Mouse (Mus musculus) cerebellum, postnatal 4 days (tissue): Measurements from ENCODE around the gene Pxmp4.

Source experiments
- DNase-seq, 2 experiments: peaks; one replicate each; pipeline ENCODE4 v3.0.0; 2022; ENCODE audit warnings: low spot score in 2 of 2, mixed read lengths in 1 of 2

Pxmp4 gene

GRCm38 (mm10) chr2:154603638-154604153, at the start of gene Pxmp4:
TSS of gene Pxmp4 (minus strand) at chr2:154603708.
- peak; percentile 99 to 100 for DNase-seq

DNA sequence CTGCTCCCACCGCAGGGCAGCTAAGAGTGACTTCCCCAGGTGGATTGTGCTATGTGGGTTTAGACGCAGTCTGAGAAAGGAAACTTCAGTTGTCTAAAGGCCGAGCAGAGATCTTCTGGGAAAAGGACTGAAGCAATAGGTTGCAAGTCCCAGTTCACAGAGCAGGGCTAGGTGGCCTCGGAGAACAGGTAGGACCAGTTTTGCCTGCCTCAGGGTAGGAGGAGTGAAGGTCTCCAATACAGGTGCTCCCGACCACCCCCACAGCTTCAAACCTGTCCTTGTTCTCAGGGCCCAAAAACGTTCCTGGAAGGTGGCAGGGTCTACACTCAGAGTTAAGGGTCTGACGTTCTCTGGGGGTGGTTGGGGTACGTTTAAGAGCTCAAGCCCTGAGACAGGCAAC, 47.9 kb upstream of the Pxmp4 start, which contains the start of gene Chmp4b:
Chmp4b (plus strand) TSS at position 343 of the 400 bp plus-strand sequence.
- no peak for DNase-seq

DNA sequence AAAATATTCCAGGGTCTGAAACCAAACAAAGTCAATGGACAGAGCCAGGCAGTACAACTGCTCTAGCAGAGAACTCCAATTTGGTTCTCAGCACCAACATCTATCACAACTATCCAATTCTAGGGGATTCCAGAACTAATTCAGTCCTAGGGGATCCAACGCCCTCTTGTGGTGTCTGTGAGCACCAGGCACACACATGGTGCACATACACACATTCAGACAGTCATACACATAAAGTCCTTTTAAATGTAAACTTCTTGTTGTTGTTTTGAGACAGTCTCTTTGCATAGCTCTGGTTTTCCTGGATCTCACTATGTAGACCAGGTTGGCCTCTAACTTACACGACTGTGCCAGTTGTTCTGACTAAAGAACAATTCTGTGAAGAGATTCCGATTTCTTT, 46.9 kb upstream of the Pxmp4 start:
- no peak for DNase-seq

DNA sequence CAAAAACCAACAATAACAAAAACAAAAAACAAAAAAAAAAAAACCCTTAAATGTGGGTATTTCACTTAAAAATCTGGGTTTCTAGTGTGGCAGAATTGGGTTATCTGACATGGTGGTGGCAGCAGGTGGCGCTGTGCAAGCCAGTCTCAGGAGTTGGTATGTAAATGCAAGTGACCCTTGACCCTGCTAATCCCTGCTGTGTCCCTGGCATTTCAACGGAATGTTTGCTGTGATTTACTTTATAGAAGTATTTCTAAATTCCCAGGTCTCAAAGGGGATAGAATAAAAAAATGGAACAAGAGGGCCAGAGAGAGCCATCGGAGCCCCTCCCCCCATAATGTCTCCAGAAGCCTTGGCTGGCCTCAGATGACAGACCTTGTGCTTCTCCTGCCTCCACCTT, 44.6 kb upstream of the Pxmp4 start:
- peak in 1 of 2 experiments; percentile 26 for DNase-seq

DNA sequence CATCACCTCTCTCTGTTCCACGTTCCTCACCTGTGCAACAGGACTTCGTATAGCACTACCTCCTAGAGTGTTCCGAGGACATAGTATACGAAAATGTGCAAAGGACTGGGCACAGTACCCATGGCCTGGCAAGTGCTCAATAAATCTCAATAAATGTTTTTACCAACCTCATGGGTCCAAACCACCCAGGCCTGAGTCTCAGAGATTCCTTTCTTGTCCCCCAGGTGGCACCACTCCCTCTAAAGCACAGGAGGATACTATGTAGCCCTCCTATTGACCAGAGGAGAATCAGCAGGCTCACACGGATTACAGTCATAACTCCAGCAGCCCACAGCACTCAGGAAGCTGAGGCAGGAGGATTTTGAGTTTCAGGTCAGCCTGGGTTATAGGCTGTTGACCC, 43.1 kb upstream of the Pxmp4 start:
- DNase-seq: peak in 1 of 2 experiments; percentile 25

- no peak for DNase-seq
These were observed 39.3 kb upstream of the Pxmp4 start for GRCm38 (mm10) chr2:154642712-154643385.

DNA sequence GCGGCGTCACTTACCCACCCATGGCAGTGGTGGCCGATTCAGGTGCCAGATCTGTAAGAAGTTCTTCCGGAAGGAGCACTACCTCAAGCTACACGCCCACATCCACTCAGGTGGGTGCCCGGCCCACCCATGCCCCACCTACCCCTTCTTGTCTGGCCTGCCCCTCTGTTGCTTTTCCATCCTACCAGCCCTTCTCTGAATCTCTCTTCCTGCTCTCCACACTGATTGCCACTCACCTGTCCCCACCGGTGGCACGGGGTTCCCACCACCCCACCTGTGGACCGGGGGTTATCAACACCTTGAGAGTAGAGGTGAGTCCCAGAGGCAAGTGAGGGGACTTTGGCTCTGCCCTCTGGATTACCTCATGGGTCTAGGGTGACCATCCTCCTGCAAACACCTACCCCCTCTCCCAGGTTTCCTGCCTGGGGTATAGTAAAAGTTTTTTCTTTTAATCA, 38.5 kb upstream of the Pxmp4 start:
- DNase-seq: no peak

GRCm38 (mm10) chr2:154641176-154641575, 37.7 kb upstream of the Pxmp4 start:
- DNase-seq: no peak

- DNase-seq: no peak
These were observed 35.6 kb upstream of the Pxmp4 start for GRCm38 (mm10) chr2:154639115-154639514.

- no peak for DNase-seq
These were observed 35.0 kb upstream of the Pxmp4 start for GRCm38 (mm10) chr2:154638521-154638920.

DNA sequence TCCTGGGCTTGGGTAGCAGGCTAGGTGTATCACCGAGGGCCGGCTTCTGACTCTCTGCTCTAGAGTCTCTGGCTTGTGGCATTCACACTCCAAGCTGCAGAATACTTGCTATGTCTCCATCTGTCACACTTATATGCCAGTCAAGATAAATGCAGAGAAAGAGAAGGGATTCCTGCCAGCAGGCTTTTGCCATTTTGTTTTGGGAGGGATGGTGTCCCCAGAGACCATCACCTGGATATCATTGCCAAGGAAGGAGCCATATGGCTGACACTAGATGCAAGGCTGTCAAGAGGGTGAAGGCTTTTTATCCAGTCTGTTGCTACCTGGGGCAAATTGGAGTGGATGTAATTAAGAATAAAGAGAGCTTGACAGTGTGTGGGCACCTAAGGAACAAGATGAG, 32.3 kb upstream of the Pxmp4 start:
- no peak for DNase-seq

- no peak for DNase-seq
These were observed 30.6 kb upstream of the Pxmp4 start for GRCm38 (mm10) chr2:154633876-154634644.

DNA sequence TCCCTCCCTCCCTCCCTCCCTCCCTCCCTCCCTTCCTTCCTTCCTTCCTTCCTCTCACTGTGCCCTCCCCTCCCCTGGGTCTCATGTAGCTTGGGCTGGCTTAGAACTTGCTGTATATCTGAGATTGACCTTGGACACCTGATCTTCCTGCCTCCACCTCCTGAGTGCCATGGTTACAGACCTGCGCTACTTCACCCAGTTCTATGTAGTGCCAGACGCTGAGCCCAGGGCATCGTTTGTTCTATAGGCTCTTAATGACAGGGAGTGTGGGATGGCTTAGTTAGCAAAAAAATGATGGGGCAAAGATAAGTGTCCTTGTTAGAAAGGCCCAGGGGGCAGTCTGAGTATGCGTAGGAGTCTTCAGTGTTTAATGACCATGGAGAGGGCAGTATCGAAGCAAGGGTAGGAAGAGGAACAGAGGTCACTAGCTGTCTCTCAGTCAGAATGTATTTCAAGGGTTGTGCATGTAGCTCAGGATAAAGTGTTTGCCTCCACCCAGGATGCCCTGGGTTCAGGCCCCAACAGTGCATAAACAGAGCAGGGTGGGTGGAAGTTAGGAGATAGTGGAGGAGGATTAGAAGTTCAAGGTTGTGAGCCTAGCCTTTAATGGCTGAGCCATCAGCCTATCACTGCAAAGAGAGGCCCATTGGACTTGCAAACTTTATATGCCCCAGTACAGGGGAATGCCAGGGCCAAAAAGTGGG, 29.7 kb upstream of the Pxmp4 start:
- no peak for DNase-seq

DNA sequence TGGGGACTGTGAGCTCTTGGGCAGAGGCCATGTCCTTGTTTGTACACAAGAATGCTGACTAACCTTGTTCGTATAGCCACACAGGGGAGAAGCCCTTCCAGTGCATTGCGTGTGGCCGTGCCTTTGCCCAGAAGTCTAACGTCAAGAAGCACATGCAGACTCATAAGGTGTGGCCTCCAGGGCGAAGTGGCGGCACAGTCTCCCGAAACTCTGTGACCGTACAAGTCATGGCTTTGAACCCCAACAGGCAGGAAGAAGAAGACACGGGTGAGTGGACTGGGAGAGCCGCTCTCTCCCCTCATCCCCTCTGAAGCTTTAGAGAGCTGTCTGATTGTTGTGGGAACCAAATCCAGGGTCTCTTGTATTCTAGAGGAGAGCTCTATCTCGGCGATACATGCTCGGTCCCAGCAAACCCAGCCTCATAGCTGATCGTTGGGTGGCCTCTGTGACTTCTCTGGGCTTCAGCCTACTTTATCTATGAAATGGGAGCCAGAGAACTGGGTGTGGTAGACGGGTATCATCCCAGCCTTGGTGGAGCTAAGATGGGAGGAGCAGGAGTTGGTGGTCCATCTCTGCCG, 28.8 kb upstream of the Pxmp4 start:
- no peak for DNase-seq

DNA sequence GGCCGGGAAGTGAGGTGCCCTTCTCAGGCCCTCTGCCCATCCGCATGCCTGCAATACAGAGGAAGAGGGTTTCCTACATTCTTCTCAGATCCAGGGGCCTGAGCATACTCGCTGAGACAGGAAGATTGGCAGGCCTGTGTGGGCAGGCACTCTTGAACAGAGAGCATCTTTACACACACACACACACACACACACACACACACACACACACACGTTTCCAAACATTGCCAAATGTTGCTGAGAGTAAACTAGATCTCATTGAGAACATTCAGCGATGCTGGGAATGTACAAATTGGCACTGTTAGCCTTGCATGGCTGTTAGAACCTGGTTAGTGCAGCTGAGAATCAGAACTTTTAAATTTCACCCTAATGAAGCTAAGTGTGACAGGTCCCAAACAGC, 27.0 kb upstream of the Pxmp4 start:
- DNase-seq: no peak

GRCm38 (mm10) chr2:154624137-154624536, 20.6 kb upstream of the Pxmp4 start:
- no peak for DNase-seq

- DNase-seq: no peak
These were observed 18.2 kb upstream of the Pxmp4 start for GRCm38 (mm10) chr2:154621684-154622083.

GRCm38 (mm10) chr2:154617061-154617460, 13.6 kb upstream of the Pxmp4 start:
- DNase-seq: no peak

- no peak for DNase-seq
These were observed 12.2 kb upstream of the Pxmp4 start for GRCm38 (mm10) chr2:154615674-154616073.

DNA sequence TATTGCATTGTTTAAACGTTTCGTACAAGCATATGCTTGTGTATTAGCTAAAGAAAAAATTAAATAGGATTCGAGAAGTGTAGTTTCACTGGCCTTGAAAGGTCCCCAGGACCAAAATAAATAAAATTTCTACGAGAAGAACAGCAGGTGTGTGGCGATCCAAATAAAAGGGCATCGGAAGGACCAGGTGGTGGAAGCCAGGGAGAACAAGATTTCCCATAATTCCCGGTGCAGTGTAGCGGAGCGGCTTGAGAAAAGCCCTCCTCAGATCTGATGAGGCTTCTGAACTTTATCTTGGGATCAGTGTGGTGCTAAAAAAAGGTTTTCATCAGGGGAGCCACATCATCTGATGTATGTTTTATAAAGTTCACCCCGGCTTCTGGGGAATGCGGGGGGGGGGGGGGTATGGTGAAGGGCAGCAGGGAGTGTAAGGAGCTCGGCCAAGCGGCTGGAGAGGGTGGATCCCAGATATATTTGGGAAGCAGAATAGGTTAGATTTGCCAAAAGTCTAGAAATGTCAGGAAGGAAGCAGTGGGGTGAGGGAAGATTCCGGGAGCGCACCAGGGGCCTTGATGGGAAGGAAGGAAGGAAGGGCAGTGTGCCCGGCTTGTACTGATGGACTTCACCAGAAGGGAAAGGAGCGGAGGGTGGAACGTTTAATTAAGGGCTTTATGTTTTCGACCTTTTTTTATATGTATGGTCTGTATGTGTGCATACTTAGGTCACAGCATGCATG, 11.5 kb upstream of the Pxmp4 start:
- DNase-seq: no peak
